Mouse (Mus musculus) kidney, postnatal 4 days (tissue): ENCODE measurements at regions not wholly inside any gene's neighbourhood (a gene's known extent, or its start where the extent isn't known, plus 50 kb on each side); places are given as distances from the start of the nearest gene placed in this dataset.
A peak's percentile ranks its signal among the peaks of the same experiment; 100 is the strongest.

Experiments
- DNase-seq, 2 experiments: peaks; one replicate each; pipeline ENCODE4 v3.0.0; 2021; ENCODE audit warnings: mixed read lengths in 2 of 2

DNA sequence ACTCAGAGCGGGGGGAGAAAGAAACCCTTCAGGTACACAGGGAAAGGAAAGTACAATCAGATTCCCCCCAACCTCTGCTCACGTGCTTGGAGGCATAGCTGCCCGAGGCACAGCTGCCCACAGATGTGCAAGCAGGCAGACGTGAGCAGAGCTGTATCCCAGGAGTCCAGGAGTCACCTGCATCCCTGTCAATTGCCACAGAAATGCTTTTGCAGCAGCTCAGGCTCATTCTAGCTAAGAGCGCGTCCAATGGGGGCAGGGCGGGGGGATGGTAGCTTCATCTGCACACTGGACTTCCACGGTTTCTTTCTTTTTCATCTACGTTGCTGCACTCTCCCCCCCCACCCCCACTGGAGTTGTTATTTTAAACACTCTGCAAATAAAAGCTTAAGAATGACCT is 66.0 kb upstream of the Fat4 start:
- peak; percentile 11 to 18 for DNase-seq

DNA sequence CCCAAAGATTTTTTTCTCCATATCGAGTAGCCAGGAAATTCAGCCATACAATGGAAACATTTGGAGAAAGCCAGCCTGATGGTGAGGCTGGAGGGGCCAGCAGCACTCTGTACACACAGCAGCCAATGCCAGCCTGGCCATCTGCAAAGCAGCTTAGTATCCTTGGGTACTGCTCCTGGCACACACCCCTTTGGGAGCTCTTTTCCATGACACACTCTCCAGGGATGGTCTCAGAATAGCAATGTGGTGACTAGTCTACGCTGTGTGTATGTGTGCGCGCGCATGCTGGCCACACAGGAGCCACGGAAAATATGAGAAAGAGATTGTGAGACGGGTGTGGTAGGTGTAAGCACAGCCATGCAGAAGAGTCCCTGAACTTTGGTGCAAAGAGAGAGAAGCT is 66.4 kb upstream of the Fat4 start:
- DNase-seq: no peak

DNA sequence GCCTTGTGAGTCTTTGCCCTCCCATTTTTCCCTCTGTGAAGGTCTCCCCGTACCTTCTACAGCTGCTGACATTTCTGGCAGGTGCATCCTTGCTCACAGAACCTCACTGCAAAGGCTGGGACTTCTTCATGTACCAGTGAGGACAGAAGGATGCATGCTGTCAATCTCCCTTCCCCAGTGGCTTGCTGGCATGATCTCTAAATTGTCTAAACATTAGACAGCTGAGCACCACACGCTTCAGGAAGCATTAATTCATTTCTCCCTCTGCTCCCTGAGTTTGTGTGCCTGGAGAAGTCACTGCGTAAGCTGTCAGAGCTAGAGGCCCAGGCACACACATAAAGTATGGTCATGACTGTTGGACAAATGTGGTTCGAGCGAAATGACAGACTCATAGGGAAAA is 69.1 kb upstream of the Fat4 start:
- DNase-seq: no peak

DNA sequence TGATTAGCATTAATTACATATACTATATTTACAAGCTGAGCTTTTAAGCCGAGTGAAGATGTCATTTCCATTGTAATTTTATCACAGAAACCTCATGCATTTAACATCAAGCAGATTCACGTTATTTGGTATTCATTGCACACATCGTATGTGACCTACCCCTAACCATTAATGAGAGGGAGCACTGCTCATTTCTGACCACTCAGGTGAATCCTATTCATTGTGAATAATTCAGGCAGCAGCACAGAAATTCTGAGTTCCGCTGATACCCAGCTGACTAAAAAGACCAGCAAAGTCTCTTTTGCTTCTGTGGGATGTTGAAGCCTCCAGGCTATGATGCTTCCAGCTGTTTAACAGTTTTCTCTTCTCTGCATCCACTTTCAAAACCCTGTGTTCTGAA is 74.3 kb upstream of the Fat4 start:
- no peak for DNase-seq

DNA sequence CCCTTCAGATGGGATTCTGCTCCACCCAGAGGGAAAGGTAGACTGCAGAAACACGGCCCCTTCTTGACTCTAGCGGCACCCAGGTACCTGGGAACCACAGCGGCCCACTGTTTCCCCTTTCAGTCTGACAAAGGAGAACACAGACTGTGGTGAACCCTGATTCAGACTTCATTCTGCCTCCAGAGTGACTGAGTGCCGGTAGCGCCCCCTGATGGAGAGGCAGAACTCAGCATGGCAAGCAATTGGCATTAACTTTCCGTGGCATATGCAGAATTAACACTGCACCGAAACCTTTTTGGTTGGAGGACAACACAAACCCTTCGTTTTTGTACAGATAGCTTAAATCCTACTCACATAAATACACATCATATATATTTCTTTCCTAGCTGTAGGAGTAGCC is 75.1 kb upstream of the Fat4 start:
- no peak for DNase-seq

DNA sequence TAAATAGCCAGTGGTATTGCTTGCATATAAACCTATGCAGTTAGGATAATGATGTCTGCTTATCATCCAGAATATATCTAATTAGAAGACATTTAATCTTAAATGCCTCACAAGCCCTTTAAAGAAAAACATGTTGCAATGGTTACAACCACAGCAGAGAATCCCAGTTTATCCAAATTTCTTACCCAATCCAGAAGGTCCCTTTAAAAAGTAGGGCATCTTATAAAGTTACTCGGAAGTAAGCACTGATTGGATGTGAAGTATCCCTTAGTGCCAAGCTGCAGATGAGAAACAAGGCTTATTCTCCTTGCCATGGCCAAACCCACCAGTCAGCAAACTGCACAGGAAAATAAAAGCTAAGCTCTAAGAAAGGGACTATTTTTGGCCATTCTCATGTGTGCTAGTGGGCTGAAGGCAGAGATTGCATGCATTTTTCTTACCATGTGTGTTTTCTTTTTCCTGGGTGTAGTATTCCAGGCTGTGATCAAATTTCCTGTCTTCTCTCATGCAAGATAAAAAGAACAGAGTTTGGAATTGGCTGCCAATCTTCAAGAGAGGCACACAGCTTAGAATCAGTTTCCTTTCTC is 80.2 kb upstream of the Fat4 start:
- DNase-seq: no peak

DNA sequence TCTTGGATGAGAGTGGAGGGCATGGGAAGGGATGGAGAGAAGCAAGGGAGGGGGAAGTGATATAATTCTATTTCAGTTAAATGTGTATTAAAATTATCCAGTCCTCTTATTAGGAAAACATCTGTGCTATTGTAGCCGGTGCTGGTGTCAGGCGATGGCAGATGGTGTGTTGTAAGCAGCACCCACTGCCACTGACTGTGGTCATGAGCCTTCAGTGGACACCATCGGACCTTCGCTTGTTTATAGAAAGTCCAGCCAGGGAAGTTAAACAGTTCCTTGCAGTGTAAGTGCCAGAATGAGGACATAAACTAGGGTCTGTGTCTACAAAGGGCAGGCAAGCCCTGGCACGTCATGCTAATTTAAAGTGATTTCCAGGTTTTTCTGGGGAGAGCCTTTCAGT is 80.7 kb upstream of the Fat4 start:
- DNase-seq: no peak

DNA sequence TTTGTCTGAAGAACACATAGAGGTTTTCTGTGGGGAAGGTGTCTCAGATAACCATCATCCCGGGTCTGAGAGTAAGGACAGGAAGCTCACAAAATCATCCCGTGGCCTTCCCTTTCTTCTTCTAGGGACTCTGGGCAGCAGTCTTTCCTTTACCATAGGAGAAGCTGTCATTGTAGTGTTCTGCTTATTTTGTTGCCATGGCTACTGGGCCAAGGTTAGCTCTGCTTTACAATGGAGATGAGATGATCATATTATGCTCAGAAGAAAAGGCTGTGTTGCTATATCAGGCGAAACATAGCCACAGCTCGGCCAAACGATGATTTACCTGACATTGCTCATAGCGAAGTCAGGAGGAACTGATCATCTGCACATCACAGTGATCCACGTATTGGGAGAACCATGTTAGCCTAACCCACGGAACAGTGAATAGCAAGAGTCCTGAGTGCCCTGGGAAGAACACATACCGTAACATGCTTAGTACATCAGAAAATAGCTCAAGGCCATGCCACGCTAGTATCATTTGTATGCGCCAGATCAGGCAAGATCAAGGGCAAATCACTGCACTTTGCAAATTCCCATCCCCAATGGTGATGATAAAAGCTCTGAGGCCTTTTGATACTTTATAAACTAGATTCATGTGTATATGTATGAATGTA is 91.0 kb upstream of the Fat4 start:
- no peak for DNase-seq

DNA sequence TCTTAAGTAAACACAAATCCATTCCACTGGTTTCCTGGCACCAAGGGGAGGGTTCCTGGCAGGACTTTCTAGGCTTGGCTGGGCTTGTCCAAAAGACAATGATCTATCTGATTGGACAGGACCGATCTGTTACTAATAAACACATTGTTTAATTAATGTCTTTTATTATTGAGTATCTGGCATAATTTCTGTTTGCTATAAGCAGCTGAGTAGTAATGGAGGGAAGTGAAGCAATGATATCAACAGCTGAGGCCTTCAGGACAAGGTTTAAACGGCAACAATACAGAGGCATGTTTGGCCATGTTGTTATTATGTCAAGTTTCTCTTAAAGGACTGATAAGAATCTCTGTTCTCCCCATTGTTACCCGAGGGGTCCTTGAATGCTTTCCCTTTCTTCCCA is 93.5 kb upstream of the Fat4 start:
- no peak for DNase-seq

DNA sequence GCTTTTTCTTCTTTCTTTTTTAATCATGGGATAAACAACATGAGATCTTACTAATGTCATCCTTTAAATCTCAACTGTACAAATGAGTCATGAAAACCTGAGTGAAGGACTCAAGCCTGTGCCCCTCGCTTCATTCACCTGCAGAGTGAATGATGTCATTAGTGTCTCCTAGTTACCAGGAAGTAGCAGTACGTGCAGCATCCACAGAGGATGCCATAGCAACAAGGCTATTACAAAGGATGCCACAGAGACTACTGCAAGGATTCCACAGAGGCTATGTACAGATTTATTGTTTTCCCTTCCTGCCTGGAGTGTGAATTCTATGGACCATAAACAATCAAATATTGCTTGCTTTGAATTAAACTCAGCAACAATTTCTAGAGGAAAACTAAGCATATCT is 98.0 kb upstream of the Fat4 start:
- DNase-seq: no peak

DNA sequence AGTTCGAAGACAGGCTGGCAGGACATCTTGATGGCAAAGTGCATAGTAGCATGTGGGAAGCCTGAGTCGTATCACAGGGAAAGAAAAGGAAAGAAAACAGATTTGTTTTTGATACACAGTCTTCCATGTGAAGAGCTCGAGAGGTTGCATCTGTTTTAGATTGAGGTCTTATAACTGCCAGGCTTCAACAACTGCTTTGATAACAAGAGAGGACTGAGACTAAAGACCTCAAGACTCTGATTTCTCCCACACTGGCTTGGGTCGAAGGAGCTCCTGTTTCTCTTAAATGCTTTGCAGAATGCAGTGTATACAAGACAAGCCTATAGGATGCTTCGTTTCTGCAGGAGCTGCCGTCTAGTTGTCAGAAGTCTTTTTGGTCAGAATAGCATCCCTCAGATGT is 103.0 kb upstream of the Fat4 start:
- DNase-seq: no peak

DNA sequence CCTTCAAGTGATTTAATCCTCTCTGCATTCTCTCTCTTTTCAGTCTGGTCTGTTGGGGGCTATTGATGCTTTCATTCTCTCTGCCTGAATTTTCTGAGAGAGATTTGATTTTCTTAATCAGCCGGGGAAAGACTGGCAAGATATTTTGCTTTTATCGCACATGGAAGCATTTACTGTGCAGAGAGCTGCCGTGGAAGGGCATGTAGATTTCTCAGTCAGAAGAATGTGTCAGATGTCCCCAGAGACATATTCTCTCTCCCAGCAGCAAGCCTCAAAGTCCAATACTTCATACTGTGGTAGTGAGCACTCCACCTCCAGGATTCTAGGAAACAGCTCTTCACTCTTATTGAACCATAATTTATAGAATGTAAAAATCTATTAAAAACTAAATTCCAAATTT is 103.7 kb upstream of the Fat4 start:
- no peak for DNase-seq

DNA sequence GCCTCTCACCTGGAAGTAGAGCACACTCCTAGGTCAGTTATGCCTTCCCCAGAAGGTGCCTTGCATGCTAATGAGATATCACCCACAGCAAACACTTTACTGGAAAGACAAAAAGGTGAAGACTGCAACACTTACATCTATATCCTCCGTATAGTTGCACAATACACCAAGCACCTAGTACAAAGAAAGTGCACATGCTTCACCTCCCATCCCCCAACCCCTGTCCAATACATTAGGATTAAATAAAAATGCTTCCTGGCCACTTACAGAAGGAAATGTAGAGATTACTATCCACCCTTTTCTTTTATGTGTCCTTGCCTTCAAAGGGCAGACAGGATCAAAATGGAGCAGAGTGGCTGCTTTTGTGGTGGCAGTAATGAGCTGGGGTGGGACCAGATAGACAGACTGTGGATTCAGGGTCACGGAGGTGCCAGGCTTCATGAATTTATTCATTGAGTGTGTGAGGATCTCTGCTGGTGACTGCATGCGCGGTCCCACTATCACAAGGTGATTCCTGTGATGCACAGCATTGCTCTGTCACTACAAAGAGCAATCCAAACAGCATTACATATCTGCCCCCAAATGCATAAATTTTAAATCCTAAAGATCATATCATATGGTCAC is 109.9 kb upstream of the Fat4 start:
- no peak for DNase-seq

DNA sequence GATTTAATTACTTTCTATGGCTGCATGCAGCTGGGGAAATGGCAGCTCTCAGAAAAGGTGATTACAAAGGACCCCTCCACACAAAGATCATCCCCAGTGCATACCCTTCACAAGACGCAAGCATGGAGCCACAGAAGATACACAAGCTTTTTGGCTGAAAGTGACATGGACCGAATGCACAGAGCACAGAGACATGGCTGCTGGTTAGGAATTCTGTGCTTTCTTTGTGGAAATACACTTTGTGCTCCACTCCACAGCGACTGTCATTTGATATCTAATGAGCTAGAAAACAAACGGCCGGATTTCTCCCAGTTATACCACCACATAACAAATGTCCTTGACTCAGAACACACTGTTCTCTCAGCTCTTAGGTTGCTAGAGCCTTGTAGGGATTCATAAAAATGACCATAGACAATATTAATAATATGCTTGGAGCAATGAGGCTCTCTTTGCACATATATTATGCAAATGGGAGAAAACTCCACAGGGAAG is 132.1 kb upstream of the Fat4 start:
- peak in 1 of 2 experiments; percentile 2 for DNase-seq

DNA sequence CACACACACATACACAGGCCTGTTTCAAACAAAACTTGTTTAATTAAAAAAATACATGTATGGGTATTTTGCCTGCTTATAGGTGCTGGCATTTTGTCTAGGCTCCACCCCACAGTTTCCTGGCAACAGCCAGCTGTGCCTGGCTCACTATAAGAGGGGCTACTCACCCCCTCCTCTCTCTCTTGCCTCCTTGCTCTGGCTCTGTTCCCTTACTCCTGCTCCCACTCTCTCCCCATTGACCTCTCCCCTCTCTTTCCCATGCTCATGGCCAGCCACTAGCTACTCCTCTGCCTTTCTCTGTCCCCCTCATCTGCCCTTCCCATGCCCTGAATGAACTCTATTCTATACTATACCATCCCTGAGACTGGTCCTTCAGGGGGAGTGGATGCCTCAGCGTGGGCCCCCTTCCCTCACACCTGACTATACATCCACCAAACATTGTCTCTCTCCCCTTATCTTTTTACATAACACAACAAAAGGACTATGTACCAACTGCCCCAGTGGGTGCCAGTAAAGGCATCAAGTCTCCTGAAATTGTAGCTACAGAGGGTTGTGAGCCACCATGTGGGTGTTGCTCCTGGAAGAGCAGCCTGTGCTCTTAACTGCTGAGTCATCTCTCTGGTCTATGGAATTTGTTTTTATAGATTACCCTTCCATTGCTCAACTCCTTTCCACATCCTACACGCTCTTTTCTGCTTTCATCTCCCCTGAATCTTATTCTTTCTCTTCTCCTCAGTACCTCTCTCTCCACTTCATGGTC is 133.1 kb upstream of the Fat4 start:
- no peak for DNase-seq

DNA sequence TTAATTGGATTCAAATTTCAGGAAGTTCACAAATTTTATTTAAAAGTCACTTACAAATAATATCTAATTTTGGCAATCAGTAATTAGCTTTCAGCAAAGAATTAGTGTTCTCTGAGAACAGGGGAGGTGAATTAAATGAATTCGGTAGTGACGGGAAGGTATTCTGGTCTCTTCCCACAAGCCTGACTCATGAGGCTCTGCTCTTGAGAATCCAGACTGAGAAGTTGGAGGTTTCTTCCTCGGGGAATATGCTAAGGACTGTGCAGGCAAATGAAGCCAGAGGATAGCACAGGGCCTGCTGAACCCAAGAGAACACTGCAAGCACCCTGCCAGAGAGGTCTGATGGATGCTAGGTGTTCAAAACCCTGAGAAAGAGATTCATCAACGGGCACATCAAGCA is 144.6 kb upstream of the Fat4 start:
- DNase-seq: no peak

DNA sequence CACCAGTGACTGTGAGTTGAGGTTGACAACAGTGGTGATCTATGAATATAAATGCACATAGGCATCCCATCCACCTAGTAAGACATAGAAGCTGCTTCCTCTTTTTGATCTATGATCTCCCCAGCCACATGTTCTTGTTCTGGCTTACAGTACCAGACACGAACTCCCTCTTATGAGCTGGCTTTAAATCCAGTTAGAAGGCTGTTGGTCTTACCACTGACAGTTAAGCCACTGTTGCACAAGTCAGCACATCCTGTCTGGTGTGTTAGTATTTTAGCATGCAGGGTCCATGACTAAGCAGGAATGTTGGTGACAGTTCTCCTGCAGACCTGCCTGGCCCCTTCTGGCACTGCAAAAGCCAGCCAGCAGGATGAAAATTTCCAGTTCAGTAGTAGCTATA is 164.1 kb upstream of the Fat4 start:
- no peak for DNase-seq

DNA sequence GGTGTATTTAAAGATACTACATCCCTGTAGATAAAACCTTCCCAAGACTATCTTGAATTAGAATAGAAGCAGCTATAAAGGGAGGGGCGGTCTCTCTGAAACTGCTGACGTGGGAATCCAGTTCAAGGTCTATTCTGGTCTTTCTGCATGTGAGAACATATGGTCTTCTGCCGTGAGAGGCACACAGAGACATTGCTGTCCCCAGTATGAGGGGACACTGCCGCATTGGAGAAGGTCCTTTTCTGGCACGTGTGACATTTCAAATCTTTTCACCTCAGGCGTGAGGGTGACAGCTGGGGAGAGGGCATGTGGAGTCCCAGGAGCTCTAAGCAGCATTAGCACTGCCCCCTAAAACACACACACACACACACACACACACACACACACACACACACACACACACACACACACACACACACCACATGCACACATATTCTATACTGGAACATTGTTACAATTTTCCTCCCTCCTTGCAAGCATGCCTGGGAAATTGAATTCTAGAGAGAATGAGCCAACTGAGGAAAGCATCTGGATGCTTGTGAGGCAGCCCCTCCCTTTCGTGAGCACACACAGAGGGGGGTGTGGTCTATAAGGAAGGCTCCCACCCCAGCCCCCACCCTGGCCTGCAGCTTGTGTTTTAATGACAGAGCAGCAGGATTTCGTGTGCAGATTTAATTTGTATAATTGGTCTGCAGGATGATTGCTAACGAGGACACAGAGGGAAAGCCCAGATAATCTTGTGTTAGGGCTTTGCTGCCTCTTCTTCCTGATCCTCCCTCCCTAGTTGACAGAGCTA is 174.5 kb upstream of the Fat4 start:
- no peak for DNase-seq

DNA sequence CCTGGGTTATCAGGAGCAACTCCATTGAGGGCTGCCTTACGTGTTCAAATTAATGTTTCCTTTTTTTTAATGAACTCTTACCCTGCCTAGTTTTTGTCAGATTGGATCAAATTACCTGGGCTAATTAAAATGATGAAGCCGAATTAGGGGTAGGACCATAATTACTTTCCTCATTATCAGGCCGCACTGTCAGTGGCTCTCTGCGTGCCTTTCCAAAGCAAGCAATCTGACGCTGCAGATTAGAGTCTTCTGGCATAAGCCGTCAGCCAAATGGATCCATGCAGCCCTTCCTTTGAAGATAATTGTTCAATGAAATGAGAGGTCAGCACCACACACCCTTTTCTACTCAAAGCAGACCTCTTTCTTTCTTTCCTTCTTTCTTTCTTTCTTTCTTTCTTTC is 175.5 kb upstream of the Fat4 start:
- DNase-seq: no peak

DNA sequence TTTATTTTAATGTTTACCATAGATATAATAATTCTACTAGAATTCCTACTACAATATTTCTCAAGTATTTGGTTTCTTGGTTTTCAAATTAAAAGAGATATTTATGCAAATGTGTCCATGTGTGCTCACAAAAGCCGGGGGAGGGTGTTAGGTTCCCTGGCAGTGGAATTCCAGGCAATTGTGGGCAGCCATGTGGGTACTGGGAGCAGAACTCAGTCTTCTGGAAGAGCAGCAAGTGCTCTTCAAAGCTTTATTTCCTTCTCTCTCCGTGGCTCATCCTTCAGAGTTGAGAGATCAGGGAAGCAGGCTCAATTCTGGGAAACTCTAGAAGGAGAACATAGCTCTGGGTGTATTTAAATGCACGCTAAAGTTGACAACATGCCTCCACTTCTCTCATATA is 178.8 kb upstream of the Fat4 start:
- DNase-seq: no peak

DNA sequence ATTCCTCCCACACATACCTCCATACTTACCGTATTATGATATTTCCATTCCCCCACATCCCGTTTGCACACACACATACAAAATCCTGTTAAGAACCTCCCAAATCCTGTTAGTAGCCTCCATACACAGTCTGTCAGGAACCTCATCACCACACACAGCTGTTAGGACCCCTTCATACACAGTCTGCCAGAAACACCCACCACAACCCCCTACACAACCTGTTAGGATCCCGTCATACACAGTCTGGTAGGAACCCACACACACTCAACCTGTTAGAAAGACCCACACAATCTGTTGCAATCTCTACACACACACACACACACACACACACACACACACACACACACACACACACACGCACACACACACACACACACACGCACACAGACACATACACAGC is 187.5 kb upstream of the Fat4 start:
- no peak for DNase-seq

DNA sequence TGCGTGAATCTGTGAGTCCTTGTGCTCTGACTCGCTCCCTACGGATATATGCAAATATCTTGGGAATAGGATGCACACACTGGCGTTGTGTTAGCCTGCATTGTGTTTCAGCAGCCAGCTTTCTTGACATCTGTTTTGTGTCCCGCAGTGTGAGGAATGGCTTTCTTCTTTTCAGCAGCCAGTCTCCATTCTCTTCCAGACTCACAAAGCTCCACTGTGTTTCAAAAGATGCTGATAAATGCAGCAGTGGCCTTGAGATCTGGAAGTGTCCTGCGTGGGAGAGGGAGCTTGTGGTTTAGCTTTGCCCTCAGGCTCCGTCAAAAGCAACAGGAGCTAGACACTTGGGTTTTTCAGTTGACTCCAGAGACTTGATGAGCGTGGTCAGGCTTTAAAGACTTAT is 188.9 kb upstream of the Fat4 start:
- peak; percentile 13 to 29 for DNase-seq

DNA sequence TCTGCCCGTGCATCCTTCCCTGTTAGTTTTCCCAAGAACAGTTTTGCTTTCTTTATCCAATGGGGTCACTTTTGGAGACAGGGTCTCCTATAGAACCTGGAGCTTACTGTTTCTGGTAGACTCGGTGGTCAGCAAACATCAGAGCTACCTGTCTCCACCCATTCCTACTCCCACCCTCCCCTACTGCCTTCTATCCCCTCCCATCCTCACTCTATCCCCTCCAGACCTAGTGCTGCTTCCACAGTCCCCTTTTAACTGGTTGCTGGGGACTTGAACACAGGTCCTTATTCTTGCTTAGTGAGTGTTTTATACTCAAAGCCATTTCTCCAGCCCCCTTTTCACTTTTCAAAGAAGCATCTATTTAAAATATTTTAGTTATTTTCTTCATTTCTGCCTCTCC is 189.4 kb upstream of the Fat4 start:
- DNase-seq: no peak
